Mouse (Mus musculus) neural tube, embryonic 10.5 days (tissue): ENCODE measurements around the gene Wdr66.
"Not testable (repeated sequence)": the region's sequence is repeated elsewhere in the genome, so short reads cannot be mapped to it uniquely, and the experiment has no call there.

ENCODE experiments used
- DNase-seq: peaks from one replicate; pipeline ENCODE4 v3.0.0-alpha.2; 2017; ENCODE audit warnings: low spot score; ENCODE audit errors: extremely low spot score

Gene Wdr66

DNA sequence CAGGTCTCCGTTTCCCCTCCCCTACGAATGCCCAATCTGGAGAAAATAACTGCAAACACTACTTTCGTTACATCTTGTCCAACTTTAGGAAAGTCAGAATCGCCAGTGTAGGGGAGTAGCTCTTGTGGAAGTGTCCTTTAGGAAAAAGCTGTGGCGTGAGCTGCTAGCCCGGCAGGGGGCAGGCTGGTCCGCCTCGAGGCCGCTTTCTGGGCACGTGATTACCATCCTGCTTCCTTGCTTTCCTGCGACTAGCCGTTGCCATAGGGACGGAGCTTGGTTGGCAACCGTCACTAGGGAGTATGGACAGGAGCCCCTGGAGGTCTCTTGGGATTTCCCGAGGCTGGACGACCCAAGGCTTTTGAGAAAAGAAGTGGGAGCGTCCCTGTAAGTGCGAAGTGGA lies at the start of gene Wdr66:
Gene Wdr66, plus strand, starts transcription at position 269 of the 400 bp plus-strand sequence.
- peak; percentile 95 for DNase-seq

DNA sequence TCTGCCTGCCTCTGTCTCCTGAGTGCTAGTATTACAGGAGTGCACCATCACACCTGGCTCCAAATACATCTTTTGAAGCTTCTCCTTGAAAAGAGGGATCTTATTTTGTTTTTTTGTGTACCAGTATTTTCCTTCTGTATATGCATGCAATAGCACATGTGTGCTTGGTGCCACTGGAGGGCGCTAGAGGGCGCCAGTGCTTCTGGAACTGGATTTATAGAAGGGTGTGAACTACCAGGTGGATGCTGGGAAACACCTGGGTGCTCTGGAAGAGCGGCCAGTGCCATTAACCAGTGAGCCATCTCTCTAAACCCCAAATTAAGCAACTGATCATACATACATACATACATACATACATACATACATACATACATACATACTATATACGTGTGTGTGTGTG lies 49.1 kb upstream of the Wdr66 start:
- DNase-seq, result not testable (repeated sequence)

DNA sequence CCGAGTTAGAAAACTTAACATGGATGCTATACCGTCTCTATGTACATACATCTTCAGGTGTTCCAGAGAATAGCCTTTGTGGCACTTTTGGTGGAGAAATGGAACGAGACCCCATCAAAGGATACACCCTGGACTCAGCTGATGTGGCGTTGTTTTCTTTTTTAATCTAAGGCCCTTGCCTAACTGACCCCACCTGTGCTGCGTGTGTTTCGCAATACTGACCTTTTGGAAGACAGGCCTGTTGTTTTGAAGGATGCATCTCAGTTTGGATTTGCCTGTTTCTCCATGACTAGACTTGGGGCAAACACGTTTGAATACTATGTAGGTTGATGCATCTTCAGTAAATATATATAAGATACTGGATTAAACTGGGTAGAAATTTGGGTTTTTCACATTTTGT lies 48.3 kb upstream of the Wdr66 start:
- not testable (repeated sequence) for DNase-seq

DNA sequence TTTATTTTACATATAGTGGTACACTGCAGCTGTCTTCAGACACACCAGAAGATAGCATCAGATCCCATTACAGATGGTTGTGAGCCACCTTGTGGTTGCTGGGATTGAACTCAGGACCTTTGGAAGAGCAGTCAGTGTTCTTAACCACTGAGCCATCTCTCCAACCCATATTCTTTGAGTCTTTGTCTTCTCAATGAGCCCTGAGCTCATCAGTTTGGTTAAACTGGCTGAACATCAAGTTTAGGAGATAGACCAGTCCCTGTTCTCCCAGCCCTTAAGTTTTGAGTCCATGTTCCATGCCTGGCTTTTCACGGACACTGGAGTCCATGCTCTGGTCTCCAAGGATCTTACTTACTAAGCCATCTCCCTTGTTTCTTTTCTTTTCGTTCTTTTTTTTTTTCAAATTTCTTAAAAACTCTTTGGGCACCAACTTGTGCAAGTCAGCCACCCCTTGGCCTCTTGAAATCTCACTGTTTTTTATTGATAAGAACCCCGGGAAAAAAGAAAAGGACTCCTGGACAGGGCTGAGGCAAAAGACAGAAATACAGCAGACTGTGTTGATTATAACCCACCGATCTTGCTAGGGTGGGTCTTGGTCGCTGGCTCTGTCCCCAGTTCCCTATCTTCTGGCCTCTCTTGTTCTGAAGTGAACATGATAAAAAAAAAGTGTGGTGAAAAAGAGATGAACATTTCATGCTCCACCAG lies 29.4 kb upstream of the Wdr66 start:
- not testable (repeated sequence) for DNase-seq

DNA sequence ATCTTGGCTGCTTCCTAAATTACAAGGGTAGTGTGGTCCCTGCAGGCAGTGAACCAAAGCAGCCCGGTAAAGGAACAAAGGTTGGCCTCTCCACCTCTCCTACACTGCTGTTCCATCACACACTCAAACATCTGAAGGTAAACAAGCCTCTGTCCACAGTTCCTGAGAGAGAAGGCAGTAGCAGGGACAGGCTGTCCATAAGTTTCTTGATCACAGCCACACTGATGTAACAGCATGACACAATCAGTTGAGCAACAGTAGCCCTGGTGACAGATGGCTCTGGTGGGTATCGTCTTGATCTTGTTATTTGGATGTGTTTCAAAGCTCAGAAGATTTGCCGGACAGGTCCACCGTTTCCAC lies 28.9 kb upstream of the Wdr66 start:
- DNase-seq, result no peak

DNA sequence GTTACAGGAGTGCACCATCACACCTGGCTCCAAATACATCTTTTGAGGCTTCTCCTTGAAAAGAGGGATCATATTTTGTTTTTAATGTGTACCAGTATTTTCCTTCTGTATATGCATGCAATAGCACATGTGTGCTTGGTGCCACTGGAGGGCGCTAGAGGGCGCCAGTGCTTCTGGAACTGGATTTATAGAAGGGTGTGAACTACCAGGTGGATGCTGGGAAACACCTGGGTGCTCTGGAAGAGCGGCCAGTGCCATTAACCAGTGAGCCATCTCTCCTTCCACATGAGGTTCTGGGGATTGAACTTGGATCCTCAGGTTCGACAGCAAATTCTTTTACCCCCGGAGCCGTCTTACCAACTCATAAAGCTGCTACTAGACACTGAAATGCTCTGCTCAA lies 28.0 kb upstream of the Wdr66 start:
- DNase-seq, result not testable (repeated sequence)

DNA sequence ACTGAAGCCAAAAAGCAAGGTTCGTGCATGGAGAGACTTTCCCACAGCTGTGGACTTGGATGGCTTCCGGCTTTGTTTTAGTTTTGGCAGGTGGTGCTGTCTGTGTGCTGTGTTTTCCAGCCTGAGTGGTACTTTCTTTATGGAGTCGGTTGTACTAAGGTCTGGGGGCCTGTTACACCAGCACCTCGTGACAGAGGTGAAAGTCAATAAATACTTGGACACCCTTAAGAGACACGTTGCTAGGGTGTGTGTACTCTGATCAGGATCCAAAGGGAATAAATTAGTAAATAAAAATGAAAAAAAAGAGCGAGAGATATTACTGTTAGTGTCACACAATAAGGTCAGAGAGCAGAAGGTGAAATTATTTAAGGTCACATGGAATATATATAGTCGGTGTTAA lies 25.1 kb upstream of the Wdr66 start:
- no peak for DNase-seq

DNA sequence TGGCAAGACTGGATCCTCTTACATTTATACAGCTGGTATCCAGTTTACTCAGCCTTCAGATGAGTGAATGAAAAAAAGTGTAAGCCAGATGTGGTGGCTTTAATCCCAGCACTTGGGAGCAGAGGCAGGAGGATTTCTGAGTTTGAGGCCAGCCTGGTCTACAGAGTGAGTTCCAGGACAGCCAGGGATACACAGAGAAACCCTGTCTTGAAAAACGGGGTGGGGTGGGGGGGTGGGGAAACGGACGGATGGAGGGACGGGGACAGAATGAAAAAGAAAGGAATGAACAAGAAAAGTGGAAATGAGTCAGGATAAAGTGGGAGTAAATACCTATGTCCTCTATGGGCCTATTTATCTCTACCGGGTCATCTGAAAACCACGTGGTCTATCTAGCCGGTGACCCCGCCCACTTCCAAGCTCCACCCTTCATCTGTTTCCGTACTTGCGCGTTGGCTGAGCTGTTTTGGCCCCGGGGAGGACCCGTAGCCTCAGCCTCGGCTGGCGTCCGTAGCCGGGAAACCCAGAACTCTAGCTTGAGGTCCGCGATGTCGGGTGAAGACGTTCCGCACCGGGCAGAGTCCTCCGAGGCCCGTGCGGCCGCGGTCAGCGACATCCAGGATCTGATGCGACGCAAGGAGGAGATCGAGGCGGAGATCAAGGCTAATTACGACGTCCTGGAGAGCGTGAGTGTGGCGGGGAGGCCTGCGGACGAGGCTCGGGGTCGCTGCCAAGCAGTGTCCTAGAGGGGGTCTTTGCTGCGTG lies 24.0 kb upstream of the Wdr66 start:
- peak; percentile 92 for DNase-seq

DNA sequence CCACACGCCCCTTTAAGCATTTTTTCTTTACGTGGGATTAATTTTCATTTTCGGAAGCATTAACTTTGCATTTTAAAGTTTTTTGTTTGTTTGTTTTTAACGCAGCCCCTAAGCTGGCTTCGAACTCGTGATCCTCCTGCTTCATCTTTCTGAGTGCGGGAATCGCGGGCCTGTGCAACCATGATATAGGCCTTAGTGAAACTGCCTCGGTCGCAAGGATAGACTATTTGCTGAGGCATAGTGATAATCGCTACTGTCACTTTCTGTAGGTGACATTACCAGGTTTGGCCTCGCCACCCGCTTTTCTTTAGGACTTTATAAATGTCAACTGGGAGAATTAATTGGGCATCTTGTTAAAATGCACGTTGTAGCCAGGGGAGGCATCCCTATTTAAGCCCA lies 23.4 kb upstream of the Wdr66 start:
- DNase-seq, result no peak

DNA sequence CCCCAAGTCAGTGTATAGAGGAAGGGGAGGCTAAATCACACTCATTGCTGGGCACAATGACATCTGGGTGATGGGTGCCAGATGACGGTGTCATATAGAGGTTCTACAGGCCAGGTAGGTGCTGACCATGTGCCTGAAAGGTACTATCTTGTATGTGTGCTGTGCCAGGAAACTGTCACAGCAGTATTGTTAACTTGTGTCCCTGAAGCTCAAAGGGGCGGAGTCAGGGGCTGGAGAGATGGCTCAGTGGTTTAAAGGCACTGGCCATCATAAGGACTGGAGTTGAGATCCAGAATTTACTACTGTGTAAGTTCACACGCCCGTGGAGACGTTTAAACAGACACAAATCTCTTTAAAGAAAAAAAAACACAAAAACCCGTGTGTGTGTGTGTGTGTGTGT lies 22.6 kb upstream of the Wdr66 start:
- no peak for DNase-seq

DNA sequence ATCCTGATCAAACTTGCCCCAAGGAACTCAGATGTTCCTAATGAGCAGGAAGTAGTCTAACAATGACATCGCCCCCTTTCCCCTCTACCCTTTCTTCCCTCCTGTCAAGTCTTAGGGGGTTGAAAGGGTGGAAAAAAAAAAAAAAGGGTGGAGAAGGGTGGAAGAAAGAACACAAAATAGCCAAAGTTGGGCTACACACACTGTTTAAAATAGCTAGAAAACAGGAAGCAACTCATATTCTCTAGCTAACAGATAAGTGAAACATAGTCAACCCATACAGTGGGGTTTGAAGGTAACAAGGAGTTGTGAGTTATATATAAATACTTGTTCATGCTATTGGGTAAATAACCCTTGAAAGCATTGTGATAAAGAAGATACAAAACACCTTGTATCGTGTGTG lies 19.7 kb upstream of the Wdr66 start:
- no peak for DNase-seq

DNA sequence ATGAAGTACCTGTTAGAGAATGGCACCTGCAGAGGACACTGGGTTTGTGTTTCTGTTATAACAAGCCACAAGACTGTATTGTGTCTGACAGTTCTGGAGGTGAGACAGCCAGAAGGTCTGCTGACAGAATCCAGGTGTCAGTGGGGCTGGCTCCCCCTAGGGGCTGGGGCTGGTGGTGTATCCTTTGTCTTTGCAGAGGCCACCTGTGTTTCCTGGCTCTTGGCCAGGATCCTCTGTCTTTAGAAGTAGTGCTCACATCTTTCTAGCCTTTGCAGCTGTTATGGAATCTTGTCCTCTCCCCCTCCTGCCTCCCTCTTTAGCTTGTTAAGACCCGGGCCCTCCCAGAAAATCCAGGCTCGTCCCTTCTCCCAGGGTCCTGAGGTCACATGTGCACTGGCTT lies 16.2 kb upstream of the Wdr66 start:
- peak; percentile 45 for DNase-seq

DNA sequence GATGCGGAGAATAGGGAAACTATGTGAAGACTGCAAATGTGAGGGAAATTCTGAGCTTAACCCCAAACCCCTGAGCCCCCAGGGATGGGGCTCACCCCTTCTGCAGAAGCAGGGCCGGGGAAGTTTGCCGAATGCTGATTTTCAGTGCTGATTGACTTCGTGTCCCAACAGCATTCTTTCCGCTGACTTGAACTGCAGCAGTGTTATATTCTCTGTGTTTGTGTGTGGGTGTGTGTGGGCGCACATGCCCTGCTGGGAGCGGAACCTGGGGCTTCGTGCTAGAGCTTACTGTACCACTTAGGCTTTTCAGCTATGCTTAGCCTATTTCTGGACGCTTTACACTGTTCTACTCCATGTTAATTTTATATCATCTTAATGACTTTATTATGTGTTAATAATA lies 15.5 kb upstream of the Wdr66 start:
- DNase-seq, result no peak

DNA sequence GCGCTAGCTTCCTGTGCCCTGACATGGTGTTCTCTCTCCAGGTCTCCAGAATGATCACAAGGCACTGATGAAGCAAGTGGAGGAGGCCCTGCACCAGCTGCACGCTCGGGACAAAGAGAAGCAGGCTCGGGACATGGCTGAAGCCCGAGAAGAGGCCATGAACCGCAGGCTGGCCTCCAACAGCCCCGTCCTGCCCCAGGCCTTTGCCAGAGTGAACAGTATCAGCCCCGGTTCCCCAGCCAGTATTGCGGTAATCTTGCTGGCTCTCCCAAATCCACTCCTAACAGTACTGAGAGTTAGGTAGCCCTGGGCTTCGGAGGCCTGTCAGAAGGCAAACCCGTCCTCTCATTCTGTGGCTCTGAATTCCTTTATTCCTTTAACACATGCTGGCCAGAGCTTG lies 12.4 kb upstream of the Wdr66 start:
- no peak for DNase-seq

DNA sequence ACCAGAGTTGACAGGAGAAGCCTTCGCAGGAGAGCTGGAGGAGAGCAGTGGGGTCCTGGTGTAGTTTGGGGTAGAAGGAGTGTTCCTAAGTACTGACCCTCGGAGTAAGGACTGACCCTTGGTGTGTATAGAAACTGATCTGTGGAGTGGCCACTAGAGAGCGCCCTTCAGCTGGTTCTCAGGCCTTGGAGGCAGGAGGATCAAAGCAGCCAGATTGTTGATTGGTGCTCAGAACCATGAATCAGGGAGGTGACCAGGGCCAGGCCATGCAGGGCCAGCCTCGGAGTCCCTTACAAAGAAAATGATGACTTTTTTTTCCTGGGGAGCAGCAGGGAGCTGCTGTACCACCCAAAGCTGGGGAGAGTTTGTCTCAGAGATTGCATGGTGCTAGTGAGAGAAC lies 6.4 kb upstream of the Wdr66 start:
- peak; percentile 63 for DNase-seq

DNA sequence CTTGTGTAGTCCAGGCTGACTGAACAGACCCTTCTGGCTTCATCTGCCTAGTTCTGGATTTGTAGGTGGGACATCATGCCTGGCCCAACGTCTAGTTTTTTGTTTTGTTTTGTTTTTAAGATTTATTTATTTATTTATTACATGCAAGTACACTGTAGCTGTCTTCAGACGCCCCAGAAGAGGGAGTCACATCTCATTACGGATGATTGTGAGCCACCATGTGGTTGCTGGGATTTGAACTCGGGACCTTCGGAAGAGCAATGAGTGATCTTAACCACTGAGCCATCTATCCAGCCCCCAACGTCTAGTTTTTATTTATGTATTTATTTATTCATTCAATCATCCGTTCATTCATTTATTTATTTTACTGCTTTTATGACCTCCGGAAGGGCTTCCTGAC lies 512 bp upstream of the Wdr66 start:
- no peak for DNase-seq

DNA sequence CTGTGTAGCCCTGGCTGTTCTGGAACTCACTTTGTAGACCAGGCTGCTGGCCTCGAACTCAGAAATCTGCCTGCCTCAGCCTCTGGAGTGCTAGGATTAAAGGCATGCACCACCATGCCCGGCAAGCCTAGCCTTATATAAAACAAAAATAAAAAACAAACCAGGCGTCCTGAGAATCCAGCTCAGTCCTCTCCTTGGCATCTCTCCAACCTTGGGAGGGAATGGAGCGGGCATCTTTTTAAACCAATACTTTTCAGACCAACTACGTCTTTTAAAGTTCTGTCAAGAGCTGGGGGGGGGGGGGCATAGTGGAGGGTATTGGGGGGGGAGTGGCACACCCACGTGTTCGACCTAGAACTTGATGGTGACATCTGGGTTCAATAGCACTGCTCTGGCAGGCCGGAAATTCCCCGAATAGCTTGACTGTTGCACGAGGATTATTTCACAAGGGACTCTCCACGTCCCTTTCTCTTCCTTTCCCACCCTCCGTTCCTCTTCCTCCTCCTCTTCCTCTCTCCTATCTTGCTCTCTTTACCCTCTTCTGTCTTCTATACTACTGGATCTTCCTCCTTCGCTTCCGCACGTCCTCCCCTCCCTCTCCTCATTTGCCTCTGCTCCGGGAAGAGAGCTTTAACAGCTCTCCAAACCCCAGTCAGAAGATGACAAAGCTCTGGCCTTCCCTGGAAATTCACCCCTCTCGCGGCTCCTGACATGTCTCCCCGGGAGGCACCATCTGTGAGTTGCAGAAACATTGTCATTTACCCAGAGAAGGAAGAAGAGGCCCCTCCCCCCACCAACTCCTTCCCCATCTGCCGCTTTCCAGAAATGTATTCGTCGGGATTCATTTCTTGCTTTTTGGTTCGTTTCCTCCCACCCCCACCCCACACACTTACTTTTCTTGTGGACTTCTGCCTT lies 5.2 kb downstream of the Wdr66 start:
- DNase-seq, result peak; percentile 58

DNA sequence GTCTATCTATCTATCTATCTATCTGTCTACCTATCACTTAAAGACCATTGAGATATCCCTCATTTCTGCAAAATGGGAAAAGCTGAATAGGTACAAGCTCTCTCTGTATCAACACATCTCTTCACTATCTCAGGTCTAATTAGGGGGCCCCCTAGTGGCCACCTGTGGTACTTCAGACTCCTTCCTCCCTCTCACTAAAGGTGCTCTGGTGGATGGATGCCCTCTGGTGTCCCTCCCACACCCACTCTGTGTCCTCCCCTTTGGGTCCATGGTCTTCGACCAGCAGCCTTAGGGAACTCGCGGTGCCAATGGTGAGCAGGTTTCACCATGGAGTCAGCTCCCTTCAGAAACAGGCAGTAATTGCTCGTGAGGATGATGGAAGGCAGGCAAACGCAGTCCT lies 7.1 kb downstream of the Wdr66 start:
- peak; percentile 56 for DNase-seq

DNA sequence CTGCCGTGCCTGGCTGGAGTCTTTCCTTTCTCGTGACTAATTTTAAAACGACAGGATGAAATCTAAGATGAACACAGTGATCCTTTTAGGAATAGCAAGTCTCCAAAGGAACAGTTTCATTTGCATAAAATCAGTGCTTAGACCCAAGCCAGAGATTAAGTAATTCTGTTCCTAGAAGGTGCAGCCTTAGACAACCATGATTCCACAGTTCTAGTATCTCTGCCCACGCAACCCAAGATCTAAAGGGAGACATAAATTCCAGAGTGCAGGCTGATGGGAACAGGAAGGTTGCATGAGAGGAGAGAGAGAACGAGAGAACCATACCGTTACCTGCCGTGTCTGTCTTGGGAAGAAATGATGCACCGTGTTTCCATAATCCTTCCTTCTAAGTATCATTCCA lies 8.8 kb downstream of the Wdr66 start:
- no peak for DNase-seq

DNA sequence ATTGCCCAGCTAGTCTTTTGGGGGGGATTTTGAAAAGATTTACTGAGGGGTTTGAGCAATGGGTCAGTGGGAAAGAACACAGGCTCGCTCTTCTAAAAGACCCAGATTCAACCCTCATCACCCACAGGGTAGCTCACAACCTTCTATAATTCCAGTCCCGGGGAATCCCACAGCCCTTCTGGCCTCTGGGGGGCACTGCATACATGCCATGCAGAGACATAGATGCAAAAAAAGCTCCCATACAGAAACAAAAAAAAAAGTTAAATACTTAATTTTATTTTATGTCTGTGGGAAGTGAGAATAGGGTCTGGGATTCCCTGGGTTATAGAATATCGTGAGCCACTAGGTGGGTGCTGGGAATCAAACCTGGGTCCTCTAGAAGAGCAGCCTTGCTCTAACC lies 15.0 kb downstream of the Wdr66 start:
- DNase-seq, result no peak

DNA sequence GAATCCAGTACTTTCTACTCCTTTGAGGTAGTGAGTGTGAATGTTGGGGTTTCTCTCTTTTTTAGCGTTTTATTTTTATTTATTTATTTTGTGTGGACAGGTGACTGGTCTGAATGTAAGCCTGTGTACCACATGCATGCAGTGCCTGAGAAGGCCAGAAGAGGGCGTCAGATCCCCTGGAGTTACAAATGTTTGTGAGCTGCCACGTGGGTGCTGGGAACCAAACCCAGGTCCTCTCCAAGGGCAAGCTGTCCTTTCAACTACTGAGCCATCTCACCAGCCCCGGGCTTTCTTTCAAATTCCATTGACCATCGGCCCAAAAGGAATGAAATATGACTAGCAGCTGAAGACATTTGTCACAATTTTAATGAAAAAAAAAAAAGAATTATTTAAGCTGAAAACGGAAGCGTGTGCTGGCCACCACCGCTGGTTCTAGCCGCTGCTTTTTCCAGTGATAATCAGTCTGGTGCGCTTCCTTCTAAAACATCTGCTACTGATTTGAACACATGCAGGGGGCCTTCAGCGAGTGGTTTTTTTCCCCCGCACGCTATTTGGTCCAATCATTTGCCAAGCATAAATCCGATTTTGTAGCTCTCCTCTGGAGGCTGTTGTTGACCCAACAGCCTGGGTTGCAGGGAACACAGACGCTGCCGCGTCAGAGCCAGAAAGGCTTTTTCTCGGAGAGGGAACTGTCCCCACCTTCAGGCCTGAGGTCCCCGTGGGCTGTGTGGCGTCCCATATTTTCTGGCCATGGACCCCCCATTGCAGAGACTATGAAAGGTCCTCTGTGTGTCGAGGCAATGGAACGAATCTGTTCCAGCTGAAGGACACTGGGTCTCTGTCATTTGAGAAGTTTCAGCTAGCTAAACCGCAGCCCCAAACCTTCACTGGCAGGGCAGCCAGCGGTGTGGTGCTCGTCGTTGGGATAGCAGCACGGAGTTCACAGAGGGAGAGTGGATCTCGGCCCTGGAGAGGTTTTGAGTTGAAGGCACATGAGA lies 16.9 kb downstream of the Wdr66 start:
- no peak for DNase-seq
